In genomic region chr16:5884746-5885689, GRCm38 (mm10) we compare ENCODE assay signal across 8 mouse cellular contexts. TPM values are rescaled to one million over a fixed set of nuclear protein-coding genes. Genes with fewer than 3 reads are reported as not detected.
DNase-seq lines count a peak whose midpoint lies in the region; ATAC-seq and TF ChIP-seq lines count a peak whose summit lies in the region.

Gene Rbfox1, plus strand, starts transcription at chr16:5885355.

- no peaks in the 10 kb centered on the region for H3K36me3 ChIP-seq in stomach, embryonic 14.5 days (ENCODE audit: control insufficient read depth, insufficient read depth, low read length)
- no peaks in the 10 kb centered on the region for H3K36me3 ChIP-seq in stomach, postnatal 0 days (ENCODE audit: control insufficient read depth, insufficient read depth, low read length)
- no peaks in the 10 kb centered on the region for H3K36me3 ChIP-seq in embryonic facial prominence, embryonic 14.5 days (ENCODE audit: control insufficient read depth, insufficient read depth, low read length)
- no peaks in the 10 kb centered on the region for H3K36me3 ChIP-seq in heart, embryonic 11.5 days (ENCODE audit: control insufficient read depth, insufficient read depth, low read length)
- H3K36me3 ChIP-seq in neural tube, embryonic 11.5 days (ENCODE audit: control insufficient read depth, insufficient read depth, low read length), result no peaks in the 10 kb centered on the region
- no peaks in the 10 kb centered on the region for H3K36me3 ChIP-seq in thymus, adult 2 months (ENCODE audit: control insufficient read depth, insufficient read depth, low read length)

- no peaks in the 10 kb centered on the region for H3K4me1 ChIP-seq in stomach, embryonic 14.5 days (ENCODE audit: control insufficient read depth, insufficient read depth, low read length)
- H3K4me1 ChIP-seq in stomach, postnatal 0 days (replicated peaks; ENCODE audit: control insufficient read depth, insufficient read depth), result no peaks in the 10 kb centered on the region
- H3K4me1 ChIP-seq in embryonic facial prominence, embryonic 14.5 days (ENCODE audit: control insufficient read depth, insufficient read depth, low read length), result no peaks in the 10 kb centered on the region
- H3K4me1 ChIP-seq in heart, embryonic 11.5 days (ENCODE audit: control insufficient read depth, insufficient read depth, low read length), result no peaks in the 10 kb centered on the region
- H3K4me1 ChIP-seq in neural tube, embryonic 11.5 days (ENCODE audit: control insufficient read depth, insufficient read depth, low read length), result no peaks in the 10 kb centered on the region
- H3K4me1 ChIP-seq in thymus, adult 2 months (replicated peaks; ENCODE audit: control insufficient read depth, insufficient read depth, low read length), result no peaks in the 10 kb centered on the region

- no peaks in the 10 kb centered on the region for H3K9me3 ChIP-seq in stomach, embryonic 14.5 days (ENCODE audit: control insufficient read depth, low read depth, low read length)
- H3K9me3 ChIP-seq in stomach, postnatal 0 days (ENCODE audit: control insufficient read depth, low read length), result no peaks in the 10 kb centered on the region
- H3K9me3 ChIP-seq in embryonic facial prominence, embryonic 14.5 days (ENCODE audit: control insufficient read depth, low read length), result no peaks in the 10 kb centered on the region
- H3K9me3 ChIP-seq in heart, embryonic 11.5 days (replicated peaks; ENCODE audit: control insufficient read depth, low read length), result no peaks in the 10 kb centered on the region
- no peaks in the 10 kb centered on the region for H3K9me3 ChIP-seq in neural tube, embryonic 11.5 days (ENCODE audit: control insufficient read depth, low read length)

- TF ChIP-seq CTCF in stomach, postnatal 0 days (IDR thresholded peaks at IDR 0.05; ENCODE audit: low read depth), result no peak
- TF ChIP-seq CTCF in thymus, adult 2 months (IDR thresholded peaks at IDR 0.05; ENCODE audit: borderline replicate concordance, control insufficient read depth, extremely low read depth, insufficient read depth, low read length, poor library complexity), result no peak

- H3K27ac ChIP-seq in stomach, embryonic 14.5 days (ENCODE audit: low read length), result no peak within 1 kb of the TSS
- no peak within 1 kb of the TSS for H3K27ac ChIP-seq in stomach, postnatal 0 days (replicated peaks)
- H3K27ac ChIP-seq in embryonic facial prominence, embryonic 14.5 days (replicated peaks; ENCODE audit: low read depth, low read length), result no peak within 1 kb of the TSS
- H3K27ac ChIP-seq in heart, embryonic 11.5 days (ENCODE audit: low read depth, low read length), result no peak within 1 kb of the TSS
- no peak within 1 kb of the TSS for H3K27ac ChIP-seq in neural tube, embryonic 11.5 days (ENCODE audit: low read depth, low read length)
- no peak within 1 kb of the TSS for H3K27ac ChIP-seq in thymus, adult 2 months (ENCODE audit: control insufficient read depth, insufficient read depth, low read length)

- under 1% methylated on average over 64 of the region's 69 CpGs for WGBS in stomach, embryonic 14.5 days
- 1% methylated on average over 62 of the region's 69 CpGs for WGBS in stomach, postnatal 0 days
- WGBS in embryonic facial prominence, embryonic 14.5 days, result under 1% methylated on average over 51 of the region's 69 CpGs
- WGBS in heart, embryonic 11.5 days (ENCODE audit: insufficient replicate concordance), result 1% methylated on average over 69 of the region's 69 CpGs
- 1% methylated on average over 69 of the region's 69 CpGs for WGBS in neural tube, embryonic 11.5 days
- 4% methylated on average over 69 of the region's 69 CpGs for WGBS in thymus, adult 2 months

- ATAC-seq in stomach, embryonic 14.5 days (ENCODE audit: insufficient number of reproducible peaks, insufficient read depth, low FRiP score, low read depth), result no peak
- no peak for ATAC-seq in stomach, postnatal 0 days (ENCODE audit: low FRiP score, low TSS enrichment)
- no peak; the same call in 1 of the 2 replicates for ATAC-seq in embryonic facial prominence, embryonic 14.5 days (ENCODE audit: low read depth)
- ATAC-seq in heart, embryonic 11.5 days (replicated peaks; ENCODE audit: insufficient number of reproducible peaks, low FRiP score, low TSS enrichment), result no peak; the same call in 1 of the 2 replicates
- ATAC-seq in neural tube, embryonic 11.5 days (ENCODE audit: insufficient read depth, low FRiP score, low TSS enrichment), result no peak

- no peak for TF ChIP-seq EP300 in stomach, postnatal 0 days (optimal IDR thresholded peaks at IDR 0.05)

- H3K27me3 ChIP-seq in stomach, embryonic 14.5 days (ENCODE audit: control insufficient read depth, insufficient read depth, low read length), result peaks cover 23% of the 10 kb centered on the region
- H3K27me3 ChIP-seq in stomach, postnatal 0 days (ENCODE audit: control insufficient read depth, insufficient read depth, low read length), result no peaks in the 10 kb centered on the region
- H3K27me3 ChIP-seq in embryonic facial prominence, embryonic 14.5 days (replicated peaks; ENCODE audit: control insufficient read depth, insufficient read depth, low read length), result peaks cover 38% of the 10 kb centered on the region
- H3K27me3 ChIP-seq in heart, embryonic 11.5 days (ENCODE audit: control insufficient read depth, insufficient read depth, low read length), result peaks cover 30% of the 10 kb centered on the region
- peaks cover 25% of the 10 kb centered on the region for H3K27me3 ChIP-seq in neural tube, embryonic 11.5 days (ENCODE audit: control insufficient read depth, insufficient read depth, low read length)
- H3K27me3 ChIP-seq in thymus, adult 2 months (ENCODE audit: control insufficient read depth, insufficient read depth, low read length), result no peaks in the 10 kb centered on the region

- peak within 1 kb of the TSS; percentile 8; the same call in 1 of the 2 replicates for H3K4me3 ChIP-seq in stomach, embryonic 14.5 days (ENCODE audit: low read depth, low read length)
- no peak within 1 kb of the TSS for H3K4me3 ChIP-seq in stomach, postnatal 0 days (ENCODE audit: low read depth, low read length)
- peak within 1 kb of the TSS; percentile 29 for H3K4me3 ChIP-seq in embryonic facial prominence, embryonic 14.5 days (ENCODE audit: low read depth, low read length)
- peak within 1 kb of the TSS; percentile 46 for H3K4me3 ChIP-seq in heart, embryonic 11.5 days (ENCODE audit: low read depth, low read length)
- H3K4me3 ChIP-seq in neural tube, embryonic 11.5 days (ENCODE audit: low read depth, low read length), result peak within 1 kb of the TSS; percentile 35
- H3K4me3 ChIP-seq in thymus, adult 2 months (ENCODE audit: control insufficient read depth, insufficient read depth, low read length), result no peak within 1 kb of the TSS

- H3K4me2 ChIP-seq in stomach, embryonic 14.5 days (replicated peaks; ENCODE audit: low read depth, low read length), result peak within 1 kb of the TSS; percentile 39
- no peak within 1 kb of the TSS for H3K4me2 ChIP-seq in stomach, postnatal 0 days (replicated peaks; ENCODE audit: low read depth)
- H3K4me2 ChIP-seq in embryonic facial prominence, embryonic 14.5 days (ENCODE audit: low read depth, low read length), result peak within 1 kb of the TSS; percentile 61
- H3K4me2 ChIP-seq in heart, embryonic 11.5 days, result peak within 1 kb of the TSS; percentile 80
- H3K4me2 ChIP-seq in neural tube, embryonic 11.5 days (ENCODE audit: low read depth), result peak within 1 kb of the TSS; percentile 79

- H3K9ac ChIP-seq in stomach, embryonic 14.5 days (replicated peaks; ENCODE audit: low read depth, low read length), result no peak within 1 kb of the TSS
- H3K9ac ChIP-seq in stomach, postnatal 0 days (ENCODE audit: low read length), result no peak within 1 kb of the TSS
- H3K9ac ChIP-seq in embryonic facial prominence, embryonic 14.5 days (ENCODE audit: low read depth, low read length), result peak within 1 kb of the TSS; percentile 8; the same call in 1 of the 2 replicates
- H3K9ac ChIP-seq in heart, embryonic 11.5 days (ENCODE audit: low read depth, low read length), result 0 out of 2 replicates have a peak within 1 kb of the TSS, but pooled peaks have one; percentile 10
- H3K9ac ChIP-seq in neural tube, embryonic 11.5 days (ENCODE audit: low read length), result peak within 1 kb of the TSS; percentile 44

- no peak for DNase-seq in stomach, postnatal 0 days (ENCODE audit: low spot score)
- peak; percentile 10 for DNase-seq in embryonic facial prominence, embryonic 14.5 days (ENCODE audit: low spot score)
- peak; percentile 65 to 74 for DNase-seq in layer of hippocampus, postnatal 14 days (ENCODE audit: low spot score in 2 of 2)
- peak; percentile 53 for DNase-seq in neural tube, embryonic 11.5 days (ENCODE audit: low spot score)
- DNase-seq in MN1 (ENCODE audit: low spot score), result no peak
- no peak for DNase-seq in thymus, adult 2 months

- no peak for TF ChIP-seq POLR2A in thymus, adult 2 months (IDR thresholded peaks at IDR 0.05; ENCODE audit: control insufficient read depth, extremely low read depth, insufficient read depth, low read length, poor library complexity)

RNA-seq across cellular contexts. Expression of gene Rbfox1, which starts in this region (rescaled TPM):
- 2.7 and 3.5 TPM in 2 replicates for polyA plus RNA-seq in stomach, embryonic 14.5 days (2014; fragmentation: Nextera tagmentation; extraction: Ambion mirVana)
- 1.9 and 2.2 TPM in 2 replicates for polyA plus RNA-seq in stomach, postnatal 0 days (2015; fragmentation: Nextera tagmentation; extraction: Ambion mirVana)
- polyA plus RNA-seq in embryonic facial prominence, embryonic 14.5 days (2014; fragmentation: Nextera tagmentation; extraction: Ambion mirVana), result 11.7 and 13.9 TPM in 2 replicates
- 3.1 and 3.7 TPM in 2 replicates for polyA plus RNA-seq in heart, embryonic 11.5 days (2014; fragmentation: Nextera tagmentation; extraction: Ambion mirVana)
- total RNA-seq in layer of hippocampus, postnatal 14 days (2021), result 100 to 1,000 TPM; 342 to 356 TPM
- polyA plus RNA-seq in neural tube, embryonic 11.5 days (2014; fragmentation: Nextera tagmentation; extraction: Ambion mirVana), result 25.7 and 32.9 TPM in 2 replicates
- polyA plus RNA-seq in thymus, adult 2 months (2012; rRNA removed), result 4.4 and 5.6 TPM in 2 replicates

Comparison
In these comparisons a context has a peak if more than half of its experiments do, and no peak if none do; other contexts are left out.
1. H3K4me3 ChIP-seq: peak in stomach, embryonic 14.5 days (single experiment), embryonic facial prominence, embryonic 14.5 days (single experiment), heart, embryonic 11.5 days (single experiment) and neural tube, embryonic 11.5 days (single experiment); none in stomach, postnatal 0 days (single experiment) and thymus, adult 2 months (single experiment).
2. H3K9ac ChIP-seq: peak in embryonic facial prominence, embryonic 14.5 days (single experiment), heart, embryonic 11.5 days (single experiment) and neural tube, embryonic 11.5 days (single experiment); none in stomach, embryonic 14.5 days (single experiment) and stomach, postnatal 0 days (single experiment).
3. DNase-seq: peak in embryonic facial prominence, embryonic 14.5 days (single experiment), layer of hippocampus, postnatal 14 days (2 of 2) and neural tube, embryonic 11.5 days (single experiment); none in stomach, postnatal 0 days (single experiment), MN1 (single experiment) and thymus, adult 2 months (single experiment).